Mouse (Mus musculus): ENCODE measurements around the gene Nfil3. TPM values are rescaled to one million over a fixed set of nuclear protein-coding genes. Genes with fewer than 3 reads are reported as not detected.

Nfil3 gene
- total RNA-seq, 1 experiment, result 5.8 TPM

- no peak for DNase-seq (ENCODE audit: low read depth, low spot score)
- no peak for TF ChIP-seq ZNF384 (IDR thresholded peaks at IDR 0.05; ENCODE audit: low read depth, low read length)
- TF ChIP-seq ZC3H11A (IDR thresholded peaks at IDR 0.05; ENCODE audit: borderline replicate concordance, low read depth, low read length), result no peak
- TF ChIP-seq HCFC1 (IDR thresholded peaks at IDR 0.05; ENCODE audit: borderline replicate concordance, insufficient read depth, low read length), result no peak
- TF ChIP-seq CHD2 (IDR thresholded peaks at IDR 0.05; ENCODE audit: low read depth, low read length), result no peak
- TF ChIP-seq MAFK (IDR thresholded peaks at IDR 0.05; ENCODE audit: insufficient read depth, low read depth, low read length), result no peak
- H3K4me1 ChIP-seq (ENCODE audit: control insufficient read depth in 2 of 2, insufficient read depth in 2 of 2, low read length in 2 of 2, poor library complexity in 1 of 2), result peaks cover 1 to 2% of the 10 kb centered on the region in 2 experiments; a peak in 1 of 4 replicates
- no peak overlapping the region for H3K4me3 ChIP-seq (ENCODE audit: insufficient read depth in 1 of 2, low read depth in 1 of 2, low read length in 2 of 2, poor library complexity in 1 of 2, severe bottlenecking in 1 of 2)
- no peaks in the 10 kb centered on the region for H3K9me3 ChIP-seq (ENCODE audit: control insufficient read depth, insufficient read depth, low read depth, low read length)
- no peak overlapping the region for H3K9ac ChIP-seq (ENCODE audit: insufficient read depth, low read depth, low read length, poor library complexity, severe bottlenecking)
- no peak overlapping the region for H3K27ac ChIP-seq (ENCODE audit: insufficient read depth, low read depth, low read length, poor library complexity, severe bottlenecking)
- in situ Hi-C loops (cut with MboI; ENCODE audit: low sequenced_read_pairs in 2 of 2, unreplicated experiment in 2 of 2), result no loop called here
- H3K36me3 ChIP-seq (ENCODE audit: control insufficient read depth, insufficient read depth, low read length, poor library complexity, severe bottlenecking), result no peaks in the 10 kb centered on the region
Observed at GRCm38 (mm10) chr13:52942876-52943388, 37.9 kb downstream of the Nfil3 start.

GRCm38 (mm10) chr13:52940956-52941355 lies 39.9 kb downstream of the Nfil3 start:
- in situ Hi-C loops (cut with MboI; ENCODE audit: low sequenced_read_pairs in 2 of 2, unreplicated experiment in 2 of 2), result no loop called here
- H3K4me3 ChIP-seq (ENCODE audit: insufficient read depth in 1 of 2, low read depth in 1 of 2, low read length in 2 of 2, poor library complexity in 1 of 2, severe bottlenecking in 1 of 2), result no peak overlapping the region
- H3K4me1 ChIP-seq (ENCODE audit: control insufficient read depth in 2 of 2, insufficient read depth in 2 of 2, low read length in 2 of 2, poor library complexity in 1 of 2), result peaks cover 1 to 2% of the 10 kb centered on the region in 2 experiments; a peak in 1 of 4 replicates
- H3K9me3 ChIP-seq (ENCODE audit: control insufficient read depth, insufficient read depth, low read depth, low read length), result no peaks in the 10 kb centered on the region
- no peak overlapping the region for H3K27ac ChIP-seq (ENCODE audit: insufficient read depth, low read depth, low read length, poor library complexity, severe bottlenecking)
- no peak for TF ChIP-seq MAFK (IDR thresholded peaks at IDR 0.05; ENCODE audit: insufficient read depth, low read depth, low read length)
- DNase-seq (ENCODE audit: low read depth, low spot score), result no peak
- no peaks in the 10 kb centered on the region for H3K36me3 ChIP-seq (ENCODE audit: control insufficient read depth, insufficient read depth, low read length, poor library complexity, severe bottlenecking)
- H3K9ac ChIP-seq (ENCODE audit: insufficient read depth, low read depth, low read length, poor library complexity, severe bottlenecking), result no peak overlapping the region

- H3K4me3 ChIP-seq (ENCODE audit: insufficient read depth in 1 of 2, low read depth in 1 of 2, low read length in 2 of 2, poor library complexity in 1 of 2, severe bottlenecking in 1 of 2), result no peak overlapping the region
- H3K9ac ChIP-seq (ENCODE audit: insufficient read depth, low read depth, low read length, poor library complexity, severe bottlenecking), result no peak overlapping the region
- no peak for TF ChIP-seq MAFK (IDR thresholded peaks at IDR 0.05; ENCODE audit: insufficient read depth, low read depth, low read length)
- TF ChIP-seq HCFC1 (IDR thresholded peaks at IDR 0.05; ENCODE audit: borderline replicate concordance, insufficient read depth, low read length), result no peak
- TF ChIP-seq ZC3H11A (IDR thresholded peaks at IDR 0.05; ENCODE audit: borderline replicate concordance, low read depth, low read length), result no peak
- TF ChIP-seq ZNF384 (IDR thresholded peaks at IDR 0.05; ENCODE audit: low read depth, low read length), result no peak
- TF ChIP-seq CHD2 (IDR thresholded peaks at IDR 0.05; ENCODE audit: low read depth, low read length), result no peak
- H3K27ac ChIP-seq (ENCODE audit: insufficient read depth, low read depth, low read length, poor library complexity, severe bottlenecking), result no peak overlapping the region
- DNase-seq (ENCODE audit: low read depth, low spot score), result no peak
- in situ Hi-C loops (cut with MboI; ENCODE audit: low sequenced_read_pairs in 2 of 2, unreplicated experiment in 2 of 2), result no loop called here
- H3K36me3 ChIP-seq (ENCODE audit: control insufficient read depth, insufficient read depth, low read length, poor library complexity, severe bottlenecking), result no peaks in the 10 kb centered on the region
- H3K4me1 ChIP-seq (ENCODE audit: control insufficient read depth in 2 of 2, insufficient read depth in 2 of 2, low read length in 2 of 2, poor library complexity in 1 of 2), result peaks cover 0 to 5% of the 10 kb centered on the region in 2 experiments; a peak in 1 of 4 replicates
- H3K9me3 ChIP-seq (ENCODE audit: control insufficient read depth, insufficient read depth, low read depth, low read length), result no peaks in the 10 kb centered on the region
Observed at GRCm38 (mm10) chr13:52930582-52930981, 50.3 kb downstream of the Nfil3 start.

- peak within 1 kb of the TSS; percentile 80 to 90 for H3K4me3 ChIP-seq (ENCODE audit: insufficient read depth in 1 of 2, low read depth in 1 of 2, low read length in 2 of 2, poor library complexity in 1 of 2, severe bottlenecking in 1 of 2)
- peak within 1 kb of the TSS; percentile 84 for H3K9ac ChIP-seq (ENCODE audit: insufficient read depth, low read depth, low read length, poor library complexity, severe bottlenecking)
- no peaks in the 10 kb centered on the region for H3K9me3 ChIP-seq (ENCODE audit: control insufficient read depth, insufficient read depth, low read depth, low read length)
- peaks cover 0 to 5% of the 10 kb centered on the region in 2 experiments; a peak in 1 of 4 replicates for H3K4me1 ChIP-seq (ENCODE audit: control insufficient read depth in 2 of 2, insufficient read depth in 2 of 2, low read length in 2 of 2, poor library complexity in 1 of 2)
- DNase-seq (ENCODE audit: low read depth, low spot score), result peak; percentile 80
- H3K36me3 ChIP-seq (ENCODE audit: control insufficient read depth, insufficient read depth, low read length, poor library complexity, severe bottlenecking), result no peaks in the 10 kb centered on the region
- TF ChIP-seq CHD2 (IDR thresholded peaks at IDR 0.05; ENCODE audit: low read depth, low read length), result no peak
- no peak for TF ChIP-seq ZC3H11A (IDR thresholded peaks at IDR 0.05; ENCODE audit: borderline replicate concordance, low read depth, low read length)
- TF ChIP-seq HCFC1 (IDR thresholded peaks at IDR 0.05; ENCODE audit: borderline replicate concordance, insufficient read depth, low read length), result 0 out of 2 replicates have a peak, but pooled peaks have one; percentile 15
- in situ Hi-C loops (cut with MboI; ENCODE audit: low sequenced_read_pairs in 2 of 2, unreplicated experiment in 2 of 2), result no loop called here
- H3K27ac ChIP-seq (ENCODE audit: insufficient read depth, low read depth, low read length, poor library complexity, severe bottlenecking), result peak within 1 kb of the TSS; percentile 50; the same call in 1 of the 2 replicates
Observed at GRCm38 (mm10) chr13:52929209-52930171, 51.4 kb downstream of the Nfil3 start, which contains the start of gene Auh. Gene Auh (minus strand): TSS chr13:52929681.

Data from ES-E14 (cell line).